Mouse (Mus musculus) CH12F3 (cell line): Measurements from ENCODE around the gene 1700037H04Rik.
"Not testable (repeated sequence)": the region's sequence is repeated elsewhere in the genome, so short reads cannot be mapped to it uniquely, and the experiment has no call there.

Source experiments
- in situ Hi-C: fragments of 300-500 bp; cut with MboI; formaldehyde crosslinking; loops from 2 replicates; pipeline ENCODE4 v1.14.3; 2020; ENCODE audit warnings: low sequenced_read_pairs

Gene 1700037H04Rik

GRCm38 (mm10) chr2:131128636-131129157, 31.2 kb downstream of the 1700037H04Rik start:
- in situ Hi-C loops, result no loop called here

- in situ Hi-C loops, result no loop called here
These were observed 31.7 kb downstream of the 1700037H04Rik start for GRCm38 (mm10) chr2:131128211-131128610.

GRCm38 (mm10) chr2:131127161-131127730, 32.6 kb downstream of the 1700037H04Rik start, which contains the start of gene Hspa12b:
Gene Hspa12b, plus strand, starts transcription at chr2:131127280.
- in situ Hi-C loops, result no loop called here

GRCm38 (mm10) chr2:131125964-131126815, 33.7 kb downstream of the 1700037H04Rik start:
- in situ Hi-C loops, result no loop called here

GRCm38 (mm10) chr2:131125157-131125963, 34.5 kb downstream of the 1700037H04Rik start:
- in situ Hi-C loops, result no loop called here

- in situ Hi-C loops, result no loop called here
These were observed 35.7 kb downstream of the 1700037H04Rik start for GRCm38 (mm10) chr2:131124166-131124565.

GRCm38 (mm10) chr2:131118968-131119574, 40.8 kb downstream of the 1700037H04Rik start:
- in situ Hi-C loops, result no loop called here

- in situ Hi-C loops, result no loop called here
These were observed 53.9 kb downstream of the 1700037H04Rik start for GRCm38 (mm10) chr2:131105989-131106388.

- in situ Hi-C loops, result not testable (repeated sequence)
These were observed 54.8 kb downstream of the 1700037H04Rik start for GRCm38 (mm10) chr2:131105061-131105460.

- in situ Hi-C loops, result no loop called here
These were observed 55.9 kb downstream of the 1700037H04Rik start for GRCm38 (mm10) chr2:131104021-131104420.

GRCm38 (mm10) chr2:131101530-131101929, 58.4 kb downstream of the 1700037H04Rik start:
- in situ Hi-C loops, result no loop called here

GRCm38 (mm10) chr2:131097087-131097486, 62.8 kb downstream of the 1700037H04Rik start:
- in situ Hi-C loops, result loop anchor here (10.0 to 25.0 kb wide), 3 partner anchors 158 to 415 kb away; no protein-coding TSS in a partner anchor
